ENCODE assay signal across 9 mouse cellular contexts in genomic region chr7:30093918-30094415, GRCm38 (mm10). TPM values are rescaled to one million over a fixed set of nuclear protein-coding genes. Genes with fewer than 3 reads are reported as not detected.
DNase-seq lines count a peak whose midpoint lies in the region; ATAC-seq and TF ChIP-seq lines count a peak whose summit lies in the region.
"Had no signal": no experiment of that assay in that cellular context is flagged by ENCODE, and none has a peak within 500 bp of the region (broad histone marks: within the 10 kb centered on the region; RNA-seq: fewer than 3 reads in every experiment).

No protein-coding gene starts in this region.

- peak overlapping the region; percentile 60 for H3K4me2 ChIP-seq in kidney, embryonic 15.5 days
- peak overlapping the region; percentile 65 for H3K4me2 ChIP-seq in hindbrain, embryonic 16.5 days (ENCODE audit: low read length)
- H3K4me2 ChIP-seq in midbrain, embryonic 16.5 days (ENCODE audit: low read length) = peak overlapping the region; percentile 74

- no peaks in the 10 kb centered on the region for H3K9me3 ChIP-seq in kidney, embryonic 15.5 days (replicated peaks)
- H3K9me3 ChIP-seq in hindbrain, embryonic 16.5 days (ENCODE audit: control insufficient read depth, low read length) = no peaks in the 10 kb centered on the region
- H3K9me3 ChIP-seq in midbrain, embryonic 16.5 days (replicated peaks; ENCODE audit: control insufficient read depth, low read length, poor library complexity, severe bottlenecking) = no peaks in the 10 kb centered on the region

- H3K36me3 ChIP-seq in kidney, embryonic 15.5 days = peaks cover 12% of the 10 kb centered on the region
- no peaks in the 10 kb centered on the region for H3K36me3 ChIP-seq in hindbrain, embryonic 16.5 days (ENCODE audit: control insufficient read depth, insufficient read depth, low read length)
- H3K36me3 ChIP-seq in midbrain, embryonic 16.5 days (ENCODE audit: control insufficient read depth, insufficient read depth, low read length) = no peaks in the 10 kb centered on the region
- H3K36me3 ChIP-seq in thymus, adult 2 months (ENCODE audit: control insufficient read depth, insufficient read depth, low read length) = no peaks in the 10 kb centered on the region

- peak overlapping the region; percentile 98; the same call in 1 of the 2 replicates for H3K27ac ChIP-seq in kidney, embryonic 15.5 days
- no peak overlapping the region for H3K27ac ChIP-seq in cortical plate, adult 2 months (ENCODE audit: insufficient read depth, low read length)
- peak overlapping the region; percentile 96 for H3K27ac ChIP-seq in hindbrain, embryonic 16.5 days (ENCODE audit: low read depth, low read length)
- H3K27ac ChIP-seq in midbrain, embryonic 16.5 days (ENCODE audit: low read length) = peak overlapping the region; percentile 98
- no peak overlapping the region for H3K27ac ChIP-seq in thymus, adult 2 months (ENCODE audit: control insufficient read depth, insufficient read depth, low read length)

- TF ChIP-seq POLR2A in cortical plate, adult 2 months (IDR thresholded peaks at IDR 0.05; ENCODE audit: extremely low read depth, insufficient read depth, low read length) = no peak
- no peak for TF ChIP-seq POLR2A in thymus, adult 2 months (IDR thresholded peaks at IDR 0.05; ENCODE audit: control insufficient read depth, extremely low read depth, insufficient read depth, low read length, poor library complexity)

- 71% methylated on average over 6 of the region's 6 CpGs for WGBS in kidney, embryonic 15.5 days
- WGBS in hindbrain, embryonic 16.5 days = 80% methylated on average over 6 of the region's 6 CpGs
- 80% methylated on average over 6 of the region's 6 CpGs for WGBS in midbrain, embryonic 16.5 days
- WGBS in thymus, adult 2 months = 90% methylated on average over 6 of the region's 6 CpGs

- H3K4me1 ChIP-seq in kidney, embryonic 15.5 days = peaks cover 21% of the 10 kb centered on the region
- peaks cover 14% of the 10 kb centered on the region for H3K4me1 ChIP-seq in cortical plate, adult 2 months (ENCODE audit: control insufficient read depth, insufficient read depth, low read length)
- H3K4me1 ChIP-seq in hindbrain, embryonic 16.5 days (ENCODE audit: control insufficient read depth, insufficient read depth, low read depth, low read length) = peaks cover 19% of the 10 kb centered on the region
- H3K4me1 ChIP-seq in midbrain, embryonic 16.5 days (ENCODE audit: control insufficient read depth, insufficient read depth, low read length) = peaks cover 30% of the 10 kb centered on the region
- peaks cover 26% of the 10 kb centered on the region for H3K4me1 ChIP-seq in thymus, adult 2 months (replicated peaks; ENCODE audit: control insufficient read depth, insufficient read depth, low read length)

- TF ChIP-seq CTCF in cortical plate, adult 2 months (IDR thresholded peaks at IDR 0.05; ENCODE audit: extremely low read depth, insufficient read depth, low read length) = no peak
- TF ChIP-seq CTCF in thymus, adult 2 months (IDR thresholded peaks at IDR 0.05; ENCODE audit: borderline replicate concordance, control insufficient read depth, extremely low read depth, insufficient read depth, low read length, poor library complexity) = no peak

- no peak for ATAC-seq in kidney, embryonic 15.5 days (replicated peaks; ENCODE audit: low FRiP score)
- ATAC-seq in hindbrain, embryonic 16.5 days = no peak
- no peak for ATAC-seq in midbrain, embryonic 16.5 days

- H3K9ac ChIP-seq in kidney, embryonic 15.5 days = peak overlapping the region; percentile 74; the same call in 1 of the 2 replicates
- peak overlapping the region; percentile 79 for H3K9ac ChIP-seq in hindbrain, embryonic 16.5 days (ENCODE audit: low read depth, low read length)
- peak overlapping the region; percentile 94; the same call in 1 of the 2 replicates for H3K9ac ChIP-seq in midbrain, embryonic 16.5 days (ENCODE audit: low read depth, low read length)

- DNase-seq in kidney, postnatal 36 days = no peak
- DNase-seq in right cerebral cortex, postnatal 36 days (ENCODE audit: low spot score in 2 of 2) = no peak
- no peak for DNase-seq in thymus, adult 2 months
- no peak for DNase-seq in embryo, embryonic 10.5 days (ENCODE audit: low spot score)

- H3K27me3 ChIP-seq in kidney, embryonic 15.5 days = no peaks in the 10 kb centered on the region
- H3K27me3 ChIP-seq in hindbrain, embryonic 16.5 days (replicated peaks; ENCODE audit: control insufficient read depth, insufficient read depth, low read length) = no peaks in the 10 kb centered on the region
- no peaks in the 10 kb centered on the region for H3K27me3 ChIP-seq in midbrain, embryonic 16.5 days (ENCODE audit: control insufficient read depth, insufficient read depth, low read depth, low read length)
- no peaks in the 10 kb centered on the region for H3K27me3 ChIP-seq in thymus, adult 2 months (ENCODE audit: control insufficient read depth, insufficient read depth, low read length)

- peak overlapping the region; percentile 74 for H3K4me3 ChIP-seq in kidney, embryonic 15.5 days (replicated peaks)
- H3K4me3 ChIP-seq in cortical plate, adult 2 months (ENCODE audit: insufficient read depth, low read length) = peak overlapping the region; percentile 90; the same call in 1 of the 2 replicates
- peak overlapping the region; percentile 66 for H3K4me3 ChIP-seq in hindbrain, embryonic 16.5 days (ENCODE audit: low read length)
- peak overlapping the region; percentile 78; the same call in 1 of the 2 replicates for H3K4me3 ChIP-seq in midbrain, embryonic 16.5 days (ENCODE audit: low read depth, low read length)
- H3K4me3 ChIP-seq in thymus, adult 2 months (ENCODE audit: control insufficient read depth, insufficient read depth, low read length) = no peak overlapping the region

RNA-seq across cellular contexts. Expression of gene Zfp260, which starts 0.6 kb away (rescaled TPM):
- polyA plus RNA-seq in kidney, embryonic 15.5 days (2015; fragmentation: Nextera tagmentation; extraction: Ambion mirVana) = 109 and 114 TPM in 2 replicates
- 42.8 and 44.9 TPM in 2 replicates for polyA plus RNA-seq in cortical plate, adult 2 months (2012; rRNA removed)
- polyA plus RNA-seq in hindbrain, embryonic 16.5 days (2015; fragmentation: Nextera tagmentation; extraction: Ambion mirVana) = 69.0 and 75.5 TPM in 2 replicates
- polyA plus RNA-seq in midbrain, embryonic 16.5 days (2015; fragmentation: Nextera tagmentation; extraction: Ambion mirVana) = 79.5 and 87.9 TPM in 2 replicates
- 30.6 and 36.4 TPM in 2 replicates for polyA plus RNA-seq in thymus, adult 2 months (2012; rRNA removed)

RNA-seq across cellular contexts. Expression of gene Zfp566, which starts 3.6 kb away (rescaled TPM):
- polyA plus RNA-seq in kidney, embryonic 15.5 days (2015; fragmentation: Nextera tagmentation; extraction: Ambion mirVana) = 12.2 and 15.9 TPM in 2 replicates
- polyA plus RNA-seq in cortical plate, adult 2 months (2012; rRNA removed) = 6.0 and 7.0 TPM in 2 replicates
- 14.4 and 14.9 TPM in 2 replicates for polyA plus RNA-seq in hindbrain, embryonic 16.5 days (2015; fragmentation: Nextera tagmentation; extraction: Ambion mirVana)
- 18.1 and 18.7 TPM in 2 replicates for polyA plus RNA-seq in midbrain, embryonic 16.5 days (2015; fragmentation: Nextera tagmentation; extraction: Ambion mirVana)
- polyA plus RNA-seq in thymus, adult 2 months (2012; rRNA removed) = 4.4 and 6.8 TPM in 2 replicates

RNA-seq across cellular contexts. Expression of gene Gm26920, which starts 3.8 kb away (rescaled TPM):
- polyA plus RNA-seq in kidney, embryonic 15.5 days (2015; fragmentation: Nextera tagmentation; extraction: Ambion mirVana) = 1.1 and 2.4 TPM in 2 replicates
- polyA plus RNA-seq in cortical plate, adult 2 months (2012; rRNA removed) = 0.44 and 0.50 TPM in 2 replicates
- polyA plus RNA-seq in hindbrain, embryonic 16.5 days (2015; fragmentation: Nextera tagmentation; extraction: Ambion mirVana) = 0.80 and 1.5 TPM in 2 replicates
- 2.0 and 3.2 TPM in 2 replicates for polyA plus RNA-seq in midbrain, embryonic 16.5 days (2015; fragmentation: Nextera tagmentation; extraction: Ambion mirVana)
- not detected in 2 replicates for polyA plus RNA-seq in thymus, adult 2 months (2012; rRNA removed)
- polyA plus RNA-seq: spleen, adult 2 months had no signal

RNA-seq across cellular contexts. Expression of gene Zfp82, which starts 21.3 kb away (rescaled TPM):
- polyA plus RNA-seq in kidney, embryonic 15.5 days (2015; fragmentation: Nextera tagmentation; extraction: Ambion mirVana) = 3.9 and 5.5 TPM in 2 replicates
- 2.3 and 2.5 TPM in 2 replicates for polyA plus RNA-seq in cortical plate, adult 2 months (2012; rRNA removed)
- polyA plus RNA-seq in hindbrain, embryonic 16.5 days (2015; fragmentation: Nextera tagmentation; extraction: Ambion mirVana) = 11.6 and 13.8 TPM in 2 replicates
- polyA plus RNA-seq in midbrain, embryonic 16.5 days (2015; fragmentation: Nextera tagmentation; extraction: Ambion mirVana) = 10.2 and 13.4 TPM in 2 replicates
- polyA plus RNA-seq in thymus, adult 2 months (2012; rRNA removed) = 1.5 and 1.7 TPM in 2 replicates

RNA-seq across cellular contexts. Expression of gene Zfp382, which starts 27.8 kb away (rescaled TPM):
- polyA plus RNA-seq in kidney, embryonic 15.5 days (2015; fragmentation: Nextera tagmentation; extraction: Ambion mirVana) = 8.6 and 8.7 TPM in 2 replicates
- 9.8 and 10.4 TPM in 2 replicates for polyA plus RNA-seq in cortical plate, adult 2 months (2012; rRNA removed)
- 23.7 and 26.9 TPM in 2 replicates for polyA plus RNA-seq in hindbrain, embryonic 16.5 days (2015; fragmentation: Nextera tagmentation; extraction: Ambion mirVana)
- 24.5 and 26.6 TPM in 2 replicates for polyA plus RNA-seq in midbrain, embryonic 16.5 days (2015; fragmentation: Nextera tagmentation; extraction: Ambion mirVana)
- 5.4 and 8.1 TPM in 2 replicates for polyA plus RNA-seq in thymus, adult 2 months (2012; rRNA removed)

Comparison
In these comparisons a context has a peak if more than half of its experiments do, and no peak if none do; other contexts are left out.
1. H3K27ac ChIP-seq: peak in kidney, embryonic 15.5 days (single experiment), hindbrain, embryonic 16.5 days (single experiment) and midbrain, embryonic 16.5 days (single experiment); none in cortical plate, adult 2 months (single experiment) and thymus, adult 2 months (single experiment).
2. Peak in every context shown above with its lines, with median percentiles within 50 percentile points of each other: H3K4me2 ChIP-seq and H3K9ac ChIP-seq.